Mouse (Mus musculus) forebrain, embryonic 15.5 days (tissue): ENCODE measurements around the gene Igsf6. TPM values are rescaled to one million over a fixed set of nuclear protein-coding genes. Genes with fewer than 3 reads are reported as not detected.

Experiments
- ATAC-seq: fragments of 200-750 bp; cut with Nextera tagmentation; replicated peaks from 2 replicates; pipeline ENCODE4 v1.8.0; 2017; ENCODE audit warnings: mild to moderate bottlenecking, moderate TSS enrichment, moderate library complexity
- H3K27ac ChIP-seq: fragments of 300-500 bp; sonication (generic); replicated peaks from 2 replicates; pipeline ENCODE4 v1.5.1; 2015; ENCODE audit warnings: mild to moderate bottlenecking, inconsistent platforms
- H3K27me3 ChIP-seq: fragments of 300-500 bp; sonication (generic); 2 replicates; pipeline ENCODE4 v1.6.1; 2015; ENCODE audit warnings: inconsistent platforms
- H3K36me3 ChIP-seq: fragments of 300-500 bp; sonication (generic); 2 replicates; pipeline ENCODE4 v1.6.1; 2015; ENCODE audit warnings: mild to moderate bottlenecking, inconsistent platforms
- H3K4me1 ChIP-seq: fragments of 300-500 bp; sonication (generic); 2 replicates; pipeline ENCODE4 v1.6.1; 2015; ENCODE audit warnings: inconsistent platforms
- H3K4me2 ChIP-seq: fragments of 300-500 bp; sonication (generic); replicated peaks from 2 replicates; pipeline ENCODE4 v1.6.1; 2015; ENCODE audit warnings: mild to moderate bottlenecking, inconsistent platforms
- H3K4me3 ChIP-seq: fragments of 300-500 bp; sonication (generic); 2 replicates; pipeline ENCODE4 v1.5.1; 2015; ENCODE audit warnings: mild to moderate bottlenecking, inconsistent platforms
- H3K9ac ChIP-seq: fragments of 300-500 bp; sonication (generic); replicated peaks from 2 replicates; pipeline ENCODE4 v1.6.1; 2015; ENCODE audit warnings: mild to moderate bottlenecking, inconsistent platforms
- H3K9me3 ChIP-seq: fragments of 300-500 bp; sonication (generic); 2 replicates; pipeline ENCODE4 v1.6.1; 2016; ENCODE audit warnings: inconsistent platforms
- WGBS: fragments of 180-500 bp; shearing (Covaris S2); methylation state at CpG from one replicate; pipeline ENCODE4 v1.1.7; 2015; ENCODE audit warnings: mixed read lengths; 5-methylcytosine and 5-hydroxymethylcytosine counted together
- polyA plus RNA-seq: library from polyadenylated mRNA; unstranded; fragments of >200 nt; fragmentation: Nextera tagmentation; extraction: Ambion mirVana; gene quantifications from 2 replicates; pipeline ENCODE4 v1.2.1, GENCODE M21; 2015

Gene Igsf6
- polyA plus RNA-seq, 1 experiment from 2014 or later: 0.79 TPM

GRCm38 (mm10) chr7:121081816-121082215 lies 7.4 kb upstream of the Igsf6 start:
- no peak for ATAC-seq
- WGBS: 86% methylated on average over 2 of the region's 2 CpGs

GRCm38 (mm10) chr7:121081350-121081749 lies 7.0 kb upstream of the Igsf6 start, which contains the start of gene Otoa:
Gene Otoa, plus strand, starts transcription at chr7:121081650.
- no peak within 1 kb of the TSS for H3K4me2 ChIP-seq
- 92% methylated on average over 4 of the region's 4 CpGs for WGBS
- H3K36me3 ChIP-seq: peaks cover 16% of the 10 kb centered on the region; the same call in 1 of the 2 replicates
- H3K27me3 ChIP-seq: no peaks in the 10 kb centered on the region
- no peak for ATAC-seq
- peaks cover 19% of the 10 kb centered on the region for H3K4me1 ChIP-seq
- no peak within 1 kb of the TSS for H3K4me3 ChIP-seq
- no peak within 1 kb of the TSS for H3K9ac ChIP-seq
- H3K9me3 ChIP-seq: 0 out of 2 replicates have a peak, but pooled peaks cover 2% of the 10 kb centered on the region
- H3K27ac ChIP-seq: no peak within 1 kb of the TSS

More at GRCm38 (mm10) chr7:121081816-121082215, 7.4 kb upstream of the Igsf6 start:
- Histone ChIP-seq H3K27ac (no peak overlapping the region), H3K36me3 (peaks cover 14% of the 10 kb centered on the region; the same call in 1 of the 2 replicates), H3K27me3 (no peaks in the 10 kb centered on the region), H3K4me2 (no peak overlapping the region), H3K4me3 (no peak overlapping the region), H3K9me3 (0 out of 2 replicates have a peak, but pooled peaks cover 2% of the 10 kb centered on the region), H3K4me1 (peaks cover 19% of the 10 kb centered on the region), H3K9ac (no peak overlapping the region)

GRCm38 (mm10) chr7:121077829-121078228 lies 3.5 kb upstream of the Igsf6 start:
- H3K27me3 ChIP-seq: no peaks in the 10 kb centered on the region
- H3K4me1 ChIP-seq: peaks cover 5% of the 10 kb centered on the region; the same call in 1 of the 2 replicates
- H3K4me3 ChIP-seq: no peak overlapping the region
- H3K36me3 ChIP-seq: peaks cover 30% of the 10 kb centered on the region; the same call in 1 of the 2 replicates
- peak overlapping the region; percentile 29; the same call in 1 of the 2 replicates for H3K27ac ChIP-seq
- H3K9me3 ChIP-seq: 0 out of 2 replicates have a peak, but pooled peaks cover 2% of the 10 kb centered on the region
- 4% methylated on average over 5 of the region's 5 CpGs for WGBS
- ATAC-seq: peak; percentile 82
- no peak overlapping the region for H3K4me2 ChIP-seq
- no peak overlapping the region for H3K9ac ChIP-seq

GRCm38 (mm10) chr7:121077311-121077710 lies 2.9 kb upstream of the Igsf6 start:
- Histone ChIP-seq H3K4me3 (no peak overlapping the region), H3K27me3 (no peaks in the 10 kb centered on the region), H3K4me1 (0 out of 2 replicates have a peak, but pooled peaks cover 2% of the 10 kb centered on the region), H3K36me3 (peaks cover 30% of the 10 kb centered on the region; the same call in 1 of the 2 replicates), H3K4me2 (no peak overlapping the region), H3K9me3 (0 out of 2 replicates have a peak, but pooled peaks cover 2% of the 10 kb centered on the region), H3K27ac (no peak overlapping the region), H3K9ac (no peak overlapping the region)
- peak; percentile 36; the same call in 1 of the 2 replicates for ATAC-seq
- 89% methylated on average over 6 of the region's 6 CpGs for WGBS

- no peak overlapping the region for H3K4me2 ChIP-seq
- no peak overlapping the region for H3K27ac ChIP-seq
- no peak overlapping the region for H3K4me3 ChIP-seq
- 0 out of 2 replicates have a peak, but pooled peaks cover 2% of the 10 kb centered on the region for H3K4me1 ChIP-seq
- H3K27me3 ChIP-seq: no peaks in the 10 kb centered on the region
- H3K9ac ChIP-seq: no peak overlapping the region
- 84% methylated on average over 5 of the region's 5 CpGs for WGBS
- H3K36me3 ChIP-seq: peaks cover 39% of the 10 kb centered on the region
- no peak for ATAC-seq
- H3K9me3 ChIP-seq: 0 out of 2 replicates have a peak, but pooled peaks cover under 1% of the 10 kb centered on the region
Measured at GRCm38 (mm10) chr7:121075416-121075815, 1.0 kb upstream of the Igsf6 start.

DNA sequence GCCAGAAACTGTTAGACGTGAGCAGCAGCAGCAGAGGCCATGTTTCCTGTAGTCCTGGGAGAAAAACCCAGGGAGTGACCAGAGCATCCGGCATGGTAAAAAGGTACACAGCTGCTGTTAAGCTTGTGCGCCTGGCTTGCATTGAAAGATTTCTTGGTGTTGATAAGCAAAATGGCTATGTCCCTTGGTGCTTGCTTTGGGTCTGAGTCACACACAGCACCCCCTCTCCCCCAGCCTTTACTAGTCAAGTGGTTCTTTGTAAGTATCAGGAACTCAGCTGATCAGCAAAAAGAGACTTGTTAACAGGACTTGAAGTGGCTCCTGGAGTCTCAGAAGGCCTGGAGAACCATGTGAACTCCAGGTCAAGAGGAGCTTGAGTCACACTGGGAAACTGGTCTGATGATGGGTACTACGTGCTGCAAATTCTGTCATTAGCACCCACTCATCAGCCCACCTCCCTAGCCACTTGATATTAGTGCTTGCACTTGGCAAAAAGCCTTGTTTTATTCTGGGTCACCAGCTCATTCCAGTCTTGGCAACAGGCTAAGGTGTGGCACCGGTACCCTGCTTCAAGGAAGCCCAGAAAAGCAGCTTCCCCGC lies 529 bp upstream of the Igsf6 start:
- Histone ChIP-seq H3K9me3 (no peaks in the 10 kb centered on the region), H3K36me3 (peaks cover 42% of the 10 kb centered on the region), H3K27ac (no peak overlapping the region), H3K27me3 (no peaks in the 10 kb centered on the region), H3K4me2 (no peak overlapping the region), H3K4me3 (no peak overlapping the region), H3K9ac (no peak overlapping the region), H3K4me1 (0 out of 2 replicates have a peak, but pooled peaks cover 2% of the 10 kb centered on the region)
- 82% methylated on average over 6 of the region's 6 CpGs for WGBS
- ATAC-seq: no peak

DNA sequence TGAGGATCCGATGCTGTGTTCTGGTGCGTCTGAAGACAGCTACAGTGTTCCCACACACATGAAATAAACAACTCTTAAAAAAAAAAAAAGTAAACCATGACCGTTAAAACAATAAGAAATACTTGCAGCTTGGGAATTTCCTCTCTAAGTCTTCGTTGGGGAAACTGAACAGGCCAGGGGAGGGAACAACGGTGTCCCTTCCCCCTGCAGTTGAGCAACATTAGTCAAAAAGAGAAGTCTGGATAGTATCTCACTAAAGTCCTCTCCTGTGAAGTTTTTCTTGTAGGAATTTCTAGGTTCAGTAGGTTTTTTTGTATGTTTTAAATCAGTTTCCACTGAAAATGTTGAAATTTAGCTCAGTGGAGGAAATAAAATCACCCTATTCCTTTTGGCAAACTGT lies 1.9 kb downstream of the Igsf6 start:
- no peak overlapping the region for H3K9ac ChIP-seq
- 85% methylated on average over 5 of the region's 5 CpGs for WGBS
- H3K4me2 ChIP-seq: no peak overlapping the region
- peaks cover 37% of the 10 kb centered on the region for H3K36me3 ChIP-seq
- ATAC-seq: no peak
- no peaks in the 10 kb centered on the region for H3K27me3 ChIP-seq
- H3K9me3 ChIP-seq: no peaks in the 10 kb centered on the region
- H3K27ac ChIP-seq: no peak overlapping the region
- H3K4me3 ChIP-seq: no peak overlapping the region
- H3K4me1 ChIP-seq: no peaks in the 10 kb centered on the region

- H3K9ac ChIP-seq: no peak overlapping the region
- ATAC-seq: no peak
- no peaks in the 10 kb centered on the region for H3K4me1 ChIP-seq
- WGBS: 93% methylated on average over 4 of the region's 4 CpGs
- H3K27ac ChIP-seq: no peak overlapping the region
- no peaks in the 10 kb centered on the region for H3K27me3 ChIP-seq
- no peak overlapping the region for H3K4me3 ChIP-seq
- H3K36me3 ChIP-seq: peaks cover 31% of the 10 kb centered on the region
- H3K9me3 ChIP-seq: no peaks in the 10 kb centered on the region
- no peak overlapping the region for H3K4me2 ChIP-seq
Measured at GRCm38 (mm10) chr7:121071276-121071675, 3.1 kb downstream of the Igsf6 start.

- Histone ChIP-seq H3K36me3 (peaks cover 6% of the 10 kb centered on the region), H3K4me2 (no peak overlapping the region), H3K4me1 (no peaks in the 10 kb centered on the region), H3K27me3 (no peaks in the 10 kb centered on the region), H3K27ac (no peak overlapping the region), H3K9ac (no peak overlapping the region), H3K9me3 (no peaks in the 10 kb centered on the region), H3K4me3 (no peak overlapping the region)
- WGBS: 62% methylated on average over 4 of the region's 4 CpGs
- no peak for ATAC-seq
Measured at GRCm38 (mm10) chr7:121064309-121064708, 10.1 kb downstream of the Igsf6 start.

DNA sequence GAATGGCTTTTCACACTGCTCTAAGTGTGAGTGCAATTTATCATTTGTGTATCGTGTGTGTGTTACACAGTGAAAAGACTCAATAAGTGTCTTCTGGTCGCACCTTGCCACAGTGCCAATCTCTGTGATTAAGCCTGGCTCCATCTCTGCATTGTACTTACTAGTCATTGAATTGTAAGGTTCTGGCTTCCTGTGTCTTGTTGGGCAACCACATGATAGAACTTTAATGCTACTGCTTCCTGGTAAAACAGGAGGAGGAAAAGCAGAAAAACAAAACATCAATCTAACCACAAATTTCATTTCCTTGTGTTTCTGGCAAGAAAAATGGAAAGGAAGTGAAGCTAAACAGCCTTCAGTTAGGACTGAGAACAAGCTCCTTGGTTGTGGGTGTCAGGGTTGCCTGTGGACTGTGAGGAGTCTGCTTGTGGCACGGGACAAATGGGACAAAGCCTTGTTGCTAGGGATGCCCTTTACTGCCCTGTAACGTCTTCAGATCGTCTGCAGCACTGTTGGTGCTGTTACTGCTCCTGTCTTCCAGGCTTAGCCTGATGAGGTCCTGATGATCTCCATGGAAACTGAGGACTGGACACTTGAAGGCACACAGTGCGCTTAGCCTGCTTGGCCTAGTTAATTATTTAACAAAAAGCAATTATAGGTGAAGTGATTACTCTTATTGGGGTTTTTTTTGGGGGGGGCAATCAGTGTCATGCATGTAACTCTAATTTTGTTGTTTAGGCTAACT lies 14.7 kb downstream of the Igsf6 start:
- no peaks in the 10 kb centered on the region for H3K4me1 ChIP-seq
- ATAC-seq: no peak
- no peaks in the 10 kb centered on the region for H3K27me3 ChIP-seq
- WGBS: 66% methylated on average over 6 of the region's 6 CpGs
- no peak overlapping the region for H3K27ac ChIP-seq
- peaks cover 27% of the 10 kb centered on the region for H3K36me3 ChIP-seq
- no peak overlapping the region for H3K4me3 ChIP-seq
- no peak overlapping the region for H3K4me2 ChIP-seq
- no peak overlapping the region for H3K9ac ChIP-seq
- H3K9me3 ChIP-seq: no peaks in the 10 kb centered on the region

GRCm38 (mm10) chr7:121053071-121053470 lies 21.3 kb downstream of the Igsf6 start:
- WGBS: 88% methylated on average over 4 of the region's 4 CpGs
- Histone ChIP-seq H3K4me2 (no peak overlapping the region), H3K9ac (no peak overlapping the region), H3K4me1 (no peaks in the 10 kb centered on the region), H3K36me3 (peaks cover 52% of the 10 kb centered on the region), H3K4me3 (no peak overlapping the region), H3K27ac (no peak overlapping the region), H3K27me3 (no peaks in the 10 kb centered on the region), H3K9me3 (no peaks in the 10 kb centered on the region)
- ATAC-seq: no peak

DNA sequence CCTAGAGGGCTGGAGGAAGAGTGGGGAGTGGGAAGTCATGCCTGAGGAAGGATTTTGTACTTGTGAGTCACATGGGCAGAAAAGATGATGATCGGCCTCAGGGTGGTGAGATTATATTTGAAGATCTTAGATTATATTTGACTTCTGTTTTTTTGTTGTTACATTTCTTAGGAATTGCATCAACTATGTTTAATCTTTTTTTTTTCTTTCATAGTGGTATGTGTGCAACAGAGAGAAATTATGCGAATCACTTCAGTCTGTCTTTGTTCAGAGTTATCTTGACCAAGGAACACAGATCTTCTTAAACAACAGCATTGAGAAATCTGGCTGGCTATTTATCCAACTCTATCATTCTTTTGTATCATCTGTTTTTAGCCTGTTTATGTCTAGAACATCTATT lies 26.7 kb downstream of the Igsf6 start:
- Histone ChIP-seq H3K27ac (no peak overlapping the region), H3K9ac (no peak overlapping the region), H3K27me3 (no peaks in the 10 kb centered on the region), H3K9me3 (no peaks in the 10 kb centered on the region), H3K4me2 (no peak overlapping the region), H3K4me1 (no peaks in the 10 kb centered on the region), H3K4me3 (no peak overlapping the region), H3K36me3 (peaks cover 22% of the 10 kb centered on the region)
- WGBS: 99% methylated on average over 2 of the region's 2 CpGs
- no peak for ATAC-seq
